Mouse (Mus musculus) mouse trophoblast stem cell (cell line): ENCODE results near the gene Htt.

ENCODE experiments used
- in situ Hi-C, 2 experiments: fragments of 300-500 bp; cut with MseI, MboI; formaldehyde crosslinking; loops; 2 replicates in 1 of 2; 3 replicates in 1 of 2; pipeline ENCODE4 v1.15.1; 2025

Gene Htt

GRCm38 (mm10) chr5:34889252-34889651 lies 127.7 kb downstream of the Htt start:
- in situ Hi-C loops, result no loop called here

GRCm38 (mm10) chr5:34896697-34897453 lies 135.3 kb downstream of the Htt start:
- in situ Hi-C loops, result no loop called here

GRCm38 (mm10) chr5:34899787-34900469 lies 138.4 kb downstream of the Htt start:
- in situ Hi-C loops, result no loop called here

GRCm38 (mm10) chr5:34902371-34902770 lies 140.8 kb downstream of the Htt start:
- in situ Hi-C loops, result no loop called here

GRCm38 (mm10) chr5:34902811-34903385 lies 141.4 kb downstream of the Htt start:
- in situ Hi-C loops, result no loop called here

- in situ Hi-C loops, result no loop called here
Measured at GRCm38 (mm10) chr5:34904412-34904811, 142.9 kb downstream of the Htt start.

- in situ Hi-C loops, result no loop called here
Measured at GRCm38 (mm10) chr5:34907230-34907629, 145.7 kb downstream of the Htt start.

- in situ Hi-C loops, result no loop called here
Measured at GRCm38 (mm10) chr5:34907910-34908725, 146.6 kb downstream of the Htt start, which contains the start of gene Msantd1. Gene Msantd1, plus strand, starts transcription at chr5:34908012.

GRCm38 (mm10) chr5:34908726-34909633 lies 147.4 kb downstream of the Htt start:
- in situ Hi-C loops, result no loop called here

- in situ Hi-C loops, result loop anchor here in 1 of 2 experiments (10.0 kb wide), 1 partner anchor 125 kb away; no protein-coding TSS in a partner anchor
Measured at GRCm38 (mm10) chr5:34909634-34910503, 148.3 kb downstream of the Htt start.

GRCm38 (mm10) chr5:34910504-34910815 lies 148.9 kb downstream of the Htt start:
- in situ Hi-C loops, result loop anchor here in 1 of 2 experiments (10.0 kb wide), 1 partner anchor 124 kb away; no protein-coding TSS in a partner anchor

- in situ Hi-C loops, result loop anchor here (5.0 to 10.0 kb wide), 2 partner anchors 119 to 122 kb away; no protein-coding TSS in a partner anchor
Measured at GRCm38 (mm10) chr5:34915801-34916200, 154.3 kb downstream of the Htt start.

GRCm38 (mm10) chr5:34917234-34917655 lies 155.7 kb downstream of the Htt start:
- in situ Hi-C loops, result loop anchor here (5.0 to 10.0 kb wide), 2 partner anchors 118 to 120 kb away; no protein-coding TSS in a partner anchor

- in situ Hi-C loops, result loop anchor here (5.0 to 10.0 kb wide), 2 partner anchors 116 to 119 kb away; no protein-coding TSS in a partner anchor
Measured at GRCm38 (mm10) chr5:34918785-34919184, 157.2 kb downstream of the Htt start.

GRCm38 (mm10) chr5:34922531-34922930 lies 161.0 kb downstream of the Htt start:
- in situ Hi-C loops, result no loop called here

- in situ Hi-C loops, result no loop called here
Measured at GRCm38 (mm10) chr5:34923920-34924319, 162.4 kb downstream of the Htt start.

- in situ Hi-C loops, result no loop called here
Measured at GRCm38 (mm10) chr5:34924519-34924918, 163.0 kb downstream of the Htt start.

- in situ Hi-C loops, result no loop called here
Measured at GRCm38 (mm10) chr5:34927648-34928047, 166.1 kb downstream of the Htt start.
